Mouse (Mus musculus) midbrain, embryonic 12.5 days (tissue): Measurements from ENCODE around the gene Camkk2. TPM values are rescaled to one million over a fixed set of nuclear protein-coding genes. Genes with fewer than 3 reads are reported as not detected.

Source experiments
- ATAC-seq: fragments of 200-750 bp; cut with Nextera tagmentation; 2 replicates; pipeline ENCODE4 v1.8.0; 2017; ENCODE audit warnings: low read depth, moderate TSS enrichment, moderate library complexity; ENCODE audit not compliant: low FRiP score
- H3K27ac ChIP-seq: fragments of 300-500 bp; sonication (generic); replicated peaks from 2 replicates; pipeline ENCODE4 v1.5.1; 2016; ENCODE audit warnings: mild to moderate bottlenecking
- H3K27me3 ChIP-seq: fragments of 300-500 bp; sonication (generic); 2 replicates; pipeline ENCODE4 v1.6.1; 2016; ENCODE audit warnings: mild to moderate bottlenecking
- H3K36me3 ChIP-seq: fragments of 300-500 bp; sonication (generic); 2 replicates; pipeline ENCODE4 v1.6.1; 2016
- H3K4me1 ChIP-seq: fragments of 300-500 bp; sonication (generic); 2 replicates; pipeline ENCODE4 v1.6.1; 2016
- H3K4me2 ChIP-seq: fragments of 300-500 bp; sonication (generic); replicated peaks from 2 replicates; pipeline ENCODE4 v1.6.1; 2016; ENCODE audit warnings: mild to moderate bottlenecking, moderate library complexity
- H3K4me3 ChIP-seq: fragments of 300-500 bp; sonication (generic); 2 replicates; pipeline ENCODE4 v1.5.1; 2016; ENCODE audit warnings: mild to moderate bottlenecking
- H3K9ac ChIP-seq: fragments of 300-500 bp; sonication (generic); replicated peaks from 2 replicates; pipeline ENCODE4 v1.6.1; 2016; ENCODE audit warnings: mild to moderate bottlenecking, moderate library complexity
- H3K9me3 ChIP-seq: fragments of 300-500 bp; sonication (generic); 2 replicates; pipeline ENCODE4 v1.6.1; 2016; ENCODE audit warnings: mild to moderate bottlenecking
- WGBS: fragments of 180-500 bp; shearing (Covaris S2); methylation state at CpG from one replicate; pipeline ENCODE4 v1.1.7; 2016; 5-methylcytosine and 5-hydroxymethylcytosine counted together
- microRNA-seq: library from miRNA; unstranded; fragments of <30 nt; microRNA quantifications from one replicate; pipeline ENCODE4, GENCODE M21; 2017
- polyA plus RNA-seq: library from polyadenylated mRNA; unstranded; fragments of >200 nt; fragmentation: Nextera tagmentation; extraction: Ambion mirVana; gene quantifications from 2 replicates; pipeline ENCODE4 v1.2.1, GENCODE M21; 2016

Camkk2 gene
- polyA plus RNA-seq, 1 experiment from 2014 or later = 35.4 TPM

GRCm38 (mm10) chr5:122689153-122689552 is 90.1 kb downstream of the Camkk2 start:
- Histone ChIP-seq H3K4me3 (no peak overlapping the region), H3K36me3 (no peaks in the 10 kb centered on the region), H3K9me3 (no peaks in the 10 kb centered on the region), H3K9ac (no peak overlapping the region), H3K4me1 (peaks cover 15% of the 10 kb centered on the region), H3K27me3 (no peaks in the 10 kb centered on the region), H3K27ac (no peak overlapping the region), H3K4me2 (no peak overlapping the region)
- no peak for ATAC-seq
- 92% methylated on average over 7 of the region's 7 CpGs for WGBS

GRCm38 (mm10) chr5:122687391-122687790 is 91.8 kb downstream of the Camkk2 start:
- no peak for ATAC-seq
- H3K4me3 ChIP-seq = no peak overlapping the region
- peaks cover under 1% of the 10 kb centered on the region; the same call in 1 of the 2 replicates for H3K4me1 ChIP-seq
- no peaks in the 10 kb centered on the region for H3K36me3 ChIP-seq
- H3K4me2 ChIP-seq = no peak overlapping the region
- H3K27ac ChIP-seq = no peak overlapping the region
- WGBS = 87% methylated on average over 4 of the region's 4 CpGs
- no peak overlapping the region for H3K9ac ChIP-seq
- H3K27me3 ChIP-seq = no peaks in the 10 kb centered on the region
- H3K9me3 ChIP-seq = no peaks in the 10 kb centered on the region

- ATAC-seq = no peak
- Histone ChIP-seq H3K4me3 (no peak overlapping the region), H3K4me2 (no peak overlapping the region), H3K4me1 (no peaks in the 10 kb centered on the region), H3K36me3 (no peaks in the 10 kb centered on the region), H3K9ac (no peak overlapping the region), H3K27ac (no peak overlapping the region), H3K9me3 (no peaks in the 10 kb centered on the region), H3K27me3 (no peaks in the 10 kb centered on the region)
- WGBS = 81% methylated on average over 10 of the region's 10 CpGs
Observed at GRCm38 (mm10) chr5:122683926-122684325, 95.3 kb downstream of the Camkk2 start.

- H3K27ac ChIP-seq = no peak overlapping the region
Observed at GRCm38 (mm10) chr5:122681276-122681675, 97.9 kb downstream of the Camkk2 start.

More at GRCm38 (mm10) chr5:122681276-122681675, 97.9 kb downstream of the Camkk2 start:
- no peak overlapping the region for H3K4me3 ChIP-seq
- no peak for ATAC-seq
- H3K36me3 ChIP-seq = no peaks in the 10 kb centered on the region
- H3K4me2 ChIP-seq = no peak overlapping the region
- no peaks in the 10 kb centered on the region for H3K4me1 ChIP-seq
- no peaks in the 10 kb centered on the region for H3K27me3 ChIP-seq
- H3K9me3 ChIP-seq = no peaks in the 10 kb centered on the region
- WGBS = 83% methylated on average over 12 of the region's 12 CpGs
- no peak overlapping the region for H3K9ac ChIP-seq

Small RNAs within 50 kb of the gene (microRNA-seq; reads per million reads assigned to microRNA genes)
- gene Mir8115 = not detected

Other genes starting within 250 kb of the Camkk2 start
- 59.8 TPM in 2 replicates for gene Ift81, start 164.9 kb downstream of the Camkk2 start, polyA plus RNA-seq
- 1.5 TPM in 2 replicates for gene P2rx7, start 135.5 kb downstream of the Camkk2 start, polyA plus RNA-seq
- gene P2rx4, start 71.9 kb downstream of the Camkk2 start, polyA plus RNA-seq = 9.4 and 9.8 TPM in 2 replicates
- 517 and 542 TPM in 2 replicates for gene Anapc5, start 41.9 kb upstream of the Camkk2 start, polyA plus RNA-seq
- 52.0 and 53.1 TPM in 2 replicates for gene Rnf34, start 70.6 kb upstream of the Camkk2 start, polyA plus RNA-seq
- 108 and 115 TPM in 2 replicates for gene Kdm2b, start 210.4 kb upstream of the Camkk2 start, polyA plus RNA-seq
- gene Orai1, start 235.7 kb upstream of the Camkk2 start, polyA plus RNA-seq = 11.7 and 13.7 TPM in 2 replicates